Mouse (Mus musculus): Measurements from ENCODE around the gene Hivep3. TPM values are rescaled to one million over a fixed set of nuclear protein-coding genes. Genes with fewer than 3 reads are reported as not detected.
A peak's percentile ranks its signal among the peaks of the same experiment; 100 is the strongest.

The Hivep3 gene
- polyA plus RNA-seq, 1 experiment from 2014 or later: 4.2 TPM

DNA sequence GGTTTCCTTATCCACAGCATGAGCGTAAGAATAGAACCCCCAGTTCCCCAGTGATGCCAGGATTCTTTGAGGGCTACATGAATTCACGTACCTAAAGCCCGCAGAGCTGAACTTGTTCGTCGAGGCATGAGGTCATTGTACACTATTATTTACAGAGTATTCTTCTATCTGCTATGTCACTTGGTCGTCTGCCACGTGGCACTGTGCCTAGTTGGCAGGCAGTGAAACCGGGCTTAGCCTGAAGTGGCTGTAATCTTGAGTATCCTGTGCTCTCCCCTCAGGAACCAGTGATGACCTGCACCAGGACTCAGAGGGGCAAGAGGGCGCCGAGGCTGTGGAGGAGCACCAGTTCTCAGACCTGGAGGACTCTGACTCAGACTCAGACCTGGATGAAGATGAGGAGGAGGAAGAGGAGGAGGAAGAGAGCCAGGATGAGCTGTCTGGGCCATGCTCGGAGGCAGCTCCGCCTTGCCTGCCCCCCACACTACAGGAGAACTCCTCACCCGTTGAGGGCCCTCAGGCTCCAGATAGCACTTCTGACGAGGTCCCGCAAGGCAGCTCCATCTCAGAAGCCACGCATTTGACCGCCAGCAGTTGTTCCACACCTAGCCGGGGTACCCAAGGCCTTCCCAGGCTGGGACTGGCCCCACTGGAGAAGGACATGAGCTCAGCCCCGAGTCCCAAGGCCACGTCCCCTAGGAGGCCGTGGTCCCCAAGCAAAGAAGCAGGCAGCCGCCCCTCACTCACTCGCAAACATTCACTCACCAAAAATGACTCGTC is 398.0 kb downstream of the Hivep3 start:
- Histone ChIP-seq H3K4me3 (replicated peaks) (no peak overlapping the region), H3K4me2 (no peak overlapping the region), H3K4me1 (0 out of 2 replicates have a peak, but pooled peaks cover 4% of the 10 kb centered on the region), H3K27me3 (0 out of 2 replicates have a peak, but pooled peaks cover 3% of the 10 kb centered on the region), H3K27ac (no peak overlapping the region), H3K36me3 (replicated peaks) (no peaks in the 10 kb centered on the region), H3K9me3 (no peaks in the 10 kb centered on the region), H3K9ac (no peak overlapping the region)
- no peak for ATAC-seq (ENCODE audit: low FRiP score)
- WGBS: 80% methylated on average over 24 of the region's 24 CpGs

DNA sequence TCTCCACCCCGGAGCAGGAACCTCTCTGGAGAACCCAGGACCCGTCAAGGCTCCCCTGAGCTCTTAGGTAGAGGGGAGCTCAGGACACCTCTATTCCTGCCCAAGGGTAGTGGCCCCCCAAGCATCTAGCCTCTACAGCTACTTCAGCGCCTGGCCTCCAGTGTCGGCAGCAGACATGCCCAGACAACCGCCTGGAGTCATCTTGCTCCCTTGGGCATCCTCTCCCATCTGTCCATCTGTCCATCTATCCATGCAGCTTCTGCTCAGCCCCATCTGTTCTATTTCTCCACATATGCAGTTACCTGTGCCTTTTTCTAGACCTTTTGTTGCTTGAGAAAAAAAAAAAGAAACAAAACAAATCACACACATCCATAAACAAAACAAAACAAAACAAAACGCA is 400.6 kb downstream of the Hivep3 start:
- H3K4me3 ChIP-seq (replicated peaks): no peak overlapping the region
- H3K27ac ChIP-seq: no peak overlapping the region
- WGBS: 83% methylated on average over 6 of the region's 6 CpGs
- no peak overlapping the region for H3K4me2 ChIP-seq
- no peaks in the 10 kb centered on the region for H3K36me3 ChIP-seq (replicated peaks)
- no peak overlapping the region for H3K9ac ChIP-seq
- ATAC-seq (ENCODE audit: low FRiP score): no peak
- 0 out of 2 replicates have a peak, but pooled peaks cover 4% of the 10 kb centered on the region for H3K4me1 ChIP-seq
- H3K27me3 ChIP-seq: no peaks in the 10 kb centered on the region
- H3K9me3 ChIP-seq: no peaks in the 10 kb centered on the region

DNA sequence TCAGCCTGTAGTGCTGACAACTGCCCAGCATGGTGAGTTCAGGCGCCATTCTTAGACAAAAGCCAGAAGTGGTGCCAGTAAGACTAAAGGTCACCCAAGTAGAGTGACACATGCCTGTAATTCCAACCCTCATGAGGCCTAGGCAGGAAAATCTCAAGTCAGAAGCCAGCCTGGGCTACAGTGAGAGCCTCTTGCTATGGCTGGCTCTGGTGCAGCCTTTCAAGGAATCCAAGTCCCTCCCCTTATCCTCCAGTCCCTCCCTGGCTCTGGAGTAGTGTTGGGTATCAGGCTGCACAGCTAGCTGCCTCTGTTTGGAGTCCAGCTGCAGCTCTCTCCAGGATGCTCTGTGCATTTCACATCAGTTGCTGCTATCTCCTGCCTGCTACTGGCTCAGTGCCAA is 408.2 kb downstream of the Hivep3 start:
- ATAC-seq (ENCODE audit: low FRiP score): no peak
- 79% methylated on average over 1 of the region's 1 CpGs for WGBS
- no peaks in the 10 kb centered on the region for H3K36me3 ChIP-seq (replicated peaks)
- no peaks in the 10 kb centered on the region for H3K4me1 ChIP-seq
- no peak overlapping the region for H3K4me3 ChIP-seq (replicated peaks)
- no peaks in the 10 kb centered on the region for H3K9me3 ChIP-seq
- H3K9ac ChIP-seq: no peak overlapping the region
- H3K4me2 ChIP-seq: no peak overlapping the region
- H3K27ac ChIP-seq: no peak overlapping the region
- no peaks in the 10 kb centered on the region for H3K27me3 ChIP-seq

DNA sequence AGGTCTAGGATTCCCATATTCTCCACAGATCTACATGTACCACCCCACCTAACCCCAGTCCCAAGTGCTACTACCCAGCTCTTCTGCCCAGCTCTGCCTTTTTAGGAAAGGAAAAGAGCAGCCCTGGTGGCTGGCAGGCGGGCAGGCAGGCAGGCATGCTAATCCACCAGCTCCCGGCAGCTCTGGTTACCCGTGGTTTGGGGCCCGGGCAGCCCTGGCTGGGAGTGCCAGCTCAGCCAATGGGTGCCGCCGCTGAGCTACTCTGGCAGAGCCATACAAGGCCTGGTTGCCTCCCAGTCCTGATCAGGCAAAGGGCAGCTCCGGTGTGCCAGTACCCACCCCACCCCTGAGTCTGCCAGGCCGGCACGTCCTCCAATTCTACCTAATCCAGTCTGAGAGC is 409.3 kb downstream of the Hivep3 start:
- Histone ChIP-seq H3K9ac (no peak overlapping the region), H3K27me3 (no peaks in the 10 kb centered on the region), H3K27ac (no peak overlapping the region), H3K36me3 (replicated peaks) (no peaks in the 10 kb centered on the region), H3K4me1 (no peaks in the 10 kb centered on the region), H3K9me3 (no peaks in the 10 kb centered on the region), H3K4me3 (replicated peaks) (no peak overlapping the region), H3K4me2 (no peak overlapping the region)
- no peak for ATAC-seq (ENCODE audit: low FRiP score)
- 77% methylated on average over 9 of the region's 9 CpGs for WGBS

DNA sequence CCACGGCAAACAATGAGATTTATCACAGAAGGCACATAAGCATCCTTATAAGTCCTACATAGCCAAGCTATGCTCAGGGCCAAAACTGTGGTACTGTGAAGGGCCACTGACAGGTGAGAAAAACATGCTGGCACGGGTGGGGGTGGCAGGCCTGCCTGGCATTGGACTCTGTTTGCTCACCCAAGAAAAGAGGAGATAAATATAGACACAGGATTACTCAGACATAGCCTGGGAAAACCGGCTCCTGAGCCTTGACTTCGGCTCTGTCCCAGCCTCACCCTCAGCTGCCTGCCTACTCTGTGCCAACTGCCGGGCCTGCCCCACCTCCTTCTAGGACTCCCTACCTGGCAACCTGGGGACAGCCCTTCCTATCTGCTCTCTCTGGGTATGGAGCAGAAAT is 410.8 kb downstream of the Hivep3 start:
- ATAC-seq (ENCODE audit: low FRiP score): no peak

DNA sequence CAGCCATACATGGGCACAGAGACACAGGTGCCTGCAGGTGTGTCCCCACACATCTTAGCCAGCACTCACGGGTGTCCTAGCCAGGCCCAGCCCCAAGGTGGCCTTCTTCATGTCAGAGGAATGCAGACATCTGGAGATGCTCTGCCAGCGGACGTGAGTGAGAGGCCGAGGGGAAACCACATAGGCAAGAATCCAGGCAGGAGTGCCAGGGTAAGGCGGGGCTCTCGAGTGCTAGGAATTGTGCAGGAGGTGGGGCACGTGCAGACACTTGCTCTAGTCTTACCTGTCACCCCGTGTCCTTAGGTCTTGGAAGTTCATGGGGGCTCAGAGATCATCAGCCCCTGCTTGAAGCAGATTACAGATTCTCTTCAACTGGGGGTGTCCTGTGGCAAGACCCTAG is 412.3 kb downstream of the Hivep3 start:
- peaks cover 14% of the 10 kb centered on the region for H3K27me3 ChIP-seq
- no peak overlapping the region for H3K4me3 ChIP-seq (replicated peaks)
- H3K4me2 ChIP-seq: no peak overlapping the region
- no peak for ATAC-seq (ENCODE audit: low FRiP score)
- no peak overlapping the region for H3K27ac ChIP-seq
- peaks cover 10% of the 10 kb centered on the region for H3K4me1 ChIP-seq
- no peaks in the 10 kb centered on the region for H3K9me3 ChIP-seq
- H3K36me3 ChIP-seq (replicated peaks): no peaks in the 10 kb centered on the region
- WGBS: 87% methylated on average over 8 of the region's 8 CpGs
- no peak overlapping the region for H3K9ac ChIP-seq

More for the DNA sequence above, 410.8 kb downstream of the Hivep3 start:
- Histone ChIP-seq H3K36me3 (replicated peaks) (no peaks in the 10 kb centered on the region), H3K4me3 (replicated peaks) (no peak overlapping the region), H3K9ac (no peak overlapping the region), H3K4me1 (peaks cover 10% of the 10 kb centered on the region), H3K27ac (no peak overlapping the region), H3K4me2 (no peak overlapping the region), H3K9me3 (no peaks in the 10 kb centered on the region), H3K27me3 (peaks cover 5% of the 10 kb centered on the region)
- WGBS: 82% methylated on average over 5 of the region's 5 CpGs

DNA sequence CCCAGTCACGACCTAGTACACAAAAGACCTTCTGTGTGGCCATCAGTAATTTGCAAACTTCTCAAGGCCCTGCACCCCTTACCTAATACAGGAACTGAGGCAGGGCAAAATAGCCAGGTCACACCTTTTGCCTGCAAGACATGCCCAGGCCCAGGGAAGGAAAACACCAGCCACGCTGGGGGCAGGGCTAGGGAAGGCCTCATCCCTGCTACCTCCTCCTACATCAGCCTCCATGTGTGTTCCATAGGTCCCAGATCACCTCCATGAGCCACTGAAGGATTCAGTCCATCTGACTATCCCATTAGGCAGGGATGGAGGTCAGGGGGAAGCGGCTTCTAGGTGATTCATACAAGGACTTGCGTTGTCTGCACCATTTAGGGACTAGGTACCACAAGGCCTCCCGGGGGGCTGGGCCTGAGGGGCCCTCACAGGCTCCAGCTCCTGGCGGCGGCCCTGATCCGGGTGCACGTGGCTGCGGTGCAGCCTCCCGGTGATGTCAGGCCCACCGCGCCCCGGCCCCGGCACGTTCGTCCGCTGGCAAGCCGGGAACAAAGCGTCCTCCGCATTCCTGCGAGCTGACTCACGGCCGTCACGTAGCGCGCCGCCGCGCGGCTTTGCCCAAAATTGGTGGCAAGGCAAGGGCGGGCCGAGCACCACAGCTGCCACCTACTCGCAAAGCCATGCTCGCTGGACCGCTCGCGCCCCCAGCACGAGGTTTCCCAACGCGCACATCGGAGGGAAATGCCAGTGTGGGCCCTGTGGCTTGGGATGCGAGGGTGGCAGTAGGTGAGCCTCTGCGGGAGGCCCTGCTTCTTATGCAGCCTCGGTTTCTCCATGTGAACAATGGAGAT is 414.9 kb downstream of the Hivep3 start:
- Histone ChIP-seq H3K4me3 (replicated peaks) (peak overlapping the region; percentile 28), H3K36me3 (replicated peaks) (no peaks in the 10 kb centered on the region), H3K27ac (peak overlapping the region; percentile 46; the same call in 1 of the 2 replicates), H3K9me3 (no peaks in the 10 kb centered on the region), H3K4me2 (peak overlapping the region; percentile 54), H3K9ac (peak overlapping the region; percentile 33), H3K4me1 (peaks cover 10% of the 10 kb centered on the region), H3K27me3 (peaks cover 14% of the 10 kb centered on the region)
- ATAC-seq (ENCODE audit: low FRiP score): peak; percentile 90
- 5% methylated on average over 45 of the region's 45 CpGs for WGBS

DNA sequence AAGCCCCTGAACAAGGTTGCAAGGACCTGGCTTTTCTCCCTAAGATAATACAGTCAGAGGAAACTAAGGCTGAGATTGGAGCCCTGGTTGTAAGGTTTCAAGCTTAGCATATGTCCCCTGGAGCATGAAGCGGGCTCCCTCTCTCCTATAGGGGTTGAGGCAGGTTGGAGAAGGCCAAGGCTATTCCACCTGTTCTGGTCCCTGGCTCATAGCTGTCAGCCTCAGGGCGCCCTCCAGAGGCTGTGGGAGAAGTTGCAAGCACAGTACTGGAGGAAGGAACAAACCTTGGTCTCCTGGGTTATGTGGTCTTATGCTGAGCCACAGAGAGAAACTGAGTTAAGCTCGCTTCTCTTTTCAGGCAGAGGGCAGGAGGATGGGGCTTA is 415.5 kb downstream of the Hivep3 start:
- Histone ChIP-seq H3K4me2 (peak overlapping the region; percentile 54), H3K4me3 (replicated peaks) (peak overlapping the region; percentile 28), H3K36me3 (replicated peaks) (no peaks in the 10 kb centered on the region), H3K9ac (peak overlapping the region; percentile 33; the same call in 1 of the 2 replicates), H3K27ac (peak overlapping the region; percentile 46; the same call in 1 of the 2 replicates), H3K4me1 (peaks cover 10% of the 10 kb centered on the region), H3K27me3 (peaks cover 14% of the 10 kb centered on the region), H3K9me3 (no peaks in the 10 kb centered on the region)
- peak; percentile 27 for ATAC-seq (ENCODE audit: low FRiP score)
- 30% methylated on average over 3 of the region's 3 CpGs for whole genome bisulfite sequencing

DNA sequence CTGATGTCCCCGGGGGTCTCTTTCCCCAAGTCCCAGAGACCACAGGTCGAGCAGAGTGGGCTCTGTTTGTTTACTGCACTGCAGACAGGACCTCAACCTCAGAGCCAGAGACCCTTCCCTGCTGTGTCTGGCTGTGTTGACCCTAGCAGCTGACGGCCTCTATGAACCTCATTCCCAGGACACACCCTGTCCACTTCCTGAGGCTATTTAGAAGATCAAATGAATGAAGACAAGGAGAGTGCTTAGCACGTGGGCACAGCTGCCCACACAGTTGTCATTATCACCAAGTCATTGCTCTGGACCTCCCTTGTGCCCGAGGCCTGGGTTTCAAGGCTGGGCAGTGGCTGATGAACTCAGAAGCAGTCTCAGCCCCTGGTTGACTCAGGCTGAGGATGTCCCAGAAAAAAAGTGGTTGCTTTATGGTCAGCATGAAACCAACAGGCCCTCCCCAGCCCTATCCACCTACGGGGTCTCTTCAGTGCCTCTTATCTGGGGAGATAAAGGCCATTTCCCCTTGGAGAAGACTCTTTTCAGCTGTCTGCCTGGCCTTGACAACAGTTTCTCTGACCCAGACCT is 416.8 kb downstream of the Hivep3 start:
- H3K9me3 ChIP-seq: no peaks in the 10 kb centered on the region
- no peaks in the 10 kb centered on the region for H3K36me3 ChIP-seq (replicated peaks)
- peaks cover 10% of the 10 kb centered on the region for H3K4me1 ChIP-seq
- H3K9ac ChIP-seq: no peak overlapping the region
- H3K4me2 ChIP-seq: no peak overlapping the region
- no peak overlapping the region for H3K4me3 ChIP-seq (replicated peaks)
- no peak for ATAC-seq (ENCODE audit: low FRiP score)
- H3K27ac ChIP-seq: no peak overlapping the region
- WGBS: 73% methylated on average over 6 of the region's 6 CpGs
- H3K27me3 ChIP-seq: peaks cover 14% of the 10 kb centered on the region

DNA sequence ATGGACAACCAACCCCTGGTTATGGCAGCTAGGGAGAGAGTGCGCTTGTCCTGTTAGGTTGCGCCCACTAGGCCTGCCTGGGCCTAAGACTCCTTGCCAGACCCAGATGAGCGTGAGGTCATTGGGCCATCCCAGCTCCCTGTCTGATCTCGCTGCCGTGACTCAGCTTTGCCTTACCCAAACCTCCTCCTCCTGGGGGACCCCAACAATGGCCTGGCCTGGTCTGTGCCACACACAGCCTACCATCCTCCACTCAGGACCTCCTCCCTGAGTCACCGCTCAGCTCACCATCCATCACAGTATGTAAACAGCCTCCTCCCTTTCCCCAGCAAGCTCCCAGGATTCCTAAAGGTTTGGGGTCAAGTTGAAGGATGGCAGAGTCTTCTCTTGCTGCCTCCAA is 418.3 kb downstream of the Hivep3 start:
- H3K9me3 ChIP-seq: no peaks in the 10 kb centered on the region
- ATAC-seq (ENCODE audit: low FRiP score): no peak
- no peaks in the 10 kb centered on the region for H3K36me3 ChIP-seq (replicated peaks)
- no peak overlapping the region for H3K4me3 ChIP-seq (replicated peaks)
- peaks cover 14% of the 10 kb centered on the region for H3K27me3 ChIP-seq
- 82% methylated on average over 6 of the region's 6 CpGs for WGBS
- no peak overlapping the region for H3K4me2 ChIP-seq
- H3K27ac ChIP-seq: no peak overlapping the region
- H3K9ac ChIP-seq: no peak overlapping the region
- peaks cover 10% of the 10 kb centered on the region for H3K4me1 ChIP-seq

DNA sequence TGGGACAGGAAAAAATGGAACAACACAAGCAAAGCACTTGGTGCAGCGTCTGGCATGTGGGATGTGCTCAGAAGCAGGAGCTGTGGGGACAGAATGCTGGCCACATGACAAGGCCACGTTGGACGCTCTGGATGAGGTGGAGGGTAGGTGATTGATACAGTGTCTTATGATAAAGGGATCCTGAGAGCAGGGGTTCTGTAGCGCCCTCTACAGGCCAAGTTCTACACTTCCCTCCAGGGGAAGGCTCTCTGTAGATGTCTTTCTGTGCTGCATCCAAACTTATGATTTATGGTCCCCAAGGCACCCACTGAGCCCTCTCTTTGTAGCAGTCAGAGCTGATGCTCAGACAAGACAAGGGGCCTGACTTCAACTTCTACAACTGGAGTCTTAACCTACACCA is 419.1 kb downstream of the Hivep3 start:
- no peak overlapping the region for H3K4me3 ChIP-seq (replicated peaks)
- H3K4me1 ChIP-seq: peaks cover 10% of the 10 kb centered on the region
- no peak overlapping the region for H3K4me2 ChIP-seq
- no peak for ATAC-seq (ENCODE audit: low FRiP score)
- H3K27me3 ChIP-seq: peaks cover 14% of the 10 kb centered on the region
- no peak overlapping the region for H3K9ac ChIP-seq
- 58% methylated on average over 4 of the region's 4 CpGs for WGBS
- H3K36me3 ChIP-seq (replicated peaks): no peaks in the 10 kb centered on the region
- H3K9me3 ChIP-seq: no peaks in the 10 kb centered on the region
- H3K27ac ChIP-seq: no peak overlapping the region

DNA sequence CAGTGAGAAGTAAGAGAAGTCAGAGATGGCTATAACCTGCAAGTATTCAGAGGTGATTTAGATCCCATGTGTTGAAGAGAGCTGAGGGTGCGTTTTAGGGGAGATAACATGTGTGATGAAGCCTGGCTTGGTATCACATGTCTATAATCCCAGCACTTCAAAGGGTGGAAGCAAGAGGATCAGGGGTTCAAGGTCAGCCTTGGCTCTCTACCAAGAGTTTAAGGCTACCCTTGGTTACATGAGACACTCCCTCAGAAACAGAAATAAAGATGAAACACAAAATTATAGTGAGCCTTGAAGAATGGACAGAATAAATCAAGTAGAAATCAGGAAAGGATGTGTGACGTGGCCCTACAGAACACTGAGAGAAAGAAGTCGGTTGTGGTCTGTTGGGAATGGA is 420.2 kb downstream of the Hivep3 start:
- no peak overlapping the region for H3K4me3 ChIP-seq (replicated peaks)
- no peak overlapping the region for H3K4me2 ChIP-seq
- H3K9ac ChIP-seq: no peak overlapping the region
- no peak overlapping the region for H3K27ac ChIP-seq
- H3K36me3 ChIP-seq (replicated peaks): no peaks in the 10 kb centered on the region
- peaks cover 14% of the 10 kb centered on the region; the same call in 1 of the 2 replicates for H3K27me3 ChIP-seq
- H3K9me3 ChIP-seq: no peaks in the 10 kb centered on the region
- peaks cover 10% of the 10 kb centered on the region for H3K4me1 ChIP-seq
- WGBS: 91% methylated on average over 3 of the region's 3 CpGs
- no peak for ATAC-seq (ENCODE audit: low FRiP score)
